Mouse (Mus musculus): ENCODE results near the gene Anks6.

- TF ChIP-seq CTCF (IDR thresholded peaks at IDR 0.05 in 2 of 3, conservative IDR thresholded peaks at IDR 0.05 in 1 of 3; ENCODE audit: control insufficient read depth in 1 of 3, insufficient read depth in 1 of 3, low read depth in 2 of 3, low read length in 3 of 3, poor library complexity in 1 of 3, severe bottlenecking in 1 of 3) (no peak), TAL1 (IDR thresholded peaks at IDR 0.05; ENCODE audit: low read length) (no peak), ZC3H11A (IDR thresholded peaks at IDR 0.05; ENCODE audit: low read depth, low read length) (no peak), SIN3A (IDR thresholded peaks at IDR 0.05; ENCODE audit: low read length) (no peak), POLR2A (IDR thresholded peaks at IDR 0.05; ENCODE audit: control insufficient read depth in 1 of 2, insufficient read depth in 1 of 2, low read depth in 1 of 2, low read length in 2 of 2, poor library complexity in 1 of 2) (no peak), JUND (IDR thresholded peaks at IDR 0.05; ENCODE audit: low read depth, low read length) (no peak), MAX (IDR thresholded peaks at IDR 0.05; ENCODE audit: low read length) (no peak), RAD21 (IDR thresholded peaks at IDR 0.05; ENCODE audit: low read depth, low read length) (no peak), USF2 (IDR thresholded peaks at IDR 0.05; ENCODE audit: borderline replicate concordance in 1 of 2, insufficient read depth in 1 of 2, low read depth in 1 of 2, low read length in 2 of 2) (no peak), ZNF384 (IDR thresholded peaks at IDR 0.05; ENCODE audit: low read depth, low read length) (no peak), KAT2A (conservative IDR thresholded peaks at IDR 0.05; ENCODE audit: low read depth, low read length) (no peak), MAZ (IDR thresholded peaks at IDR 0.05; ENCODE audit: low read depth, low read length) (no peak), GABPA (IDR thresholded peaks at IDR 0.05; ENCODE audit: low read depth, low read length) (no peak)
Measured at GRCm38 (mm10) chr4:47092387-47093021, 35.3 kb upstream of the Anks6 start.

All from MEL (cell line).